Mouse (Mus musculus) MEL (cell line): ENCODE results near the gene Sh2b3.

Source experiments
- CHD2 ChIP-seq: IDR thresholded peaks from 2 replicates; pipeline ENCODE4 v1.6.1; 2011; ENCODE audit warnings: low read length, improper control_type of control experiment
- CTCF ChIP-seq, 3 experiments: IDR thresholded peaks in 2 of 3; conservative IDR thresholded peaks in 1 of 3; 2 replicates each; pipeline ENCODE4 v1.5.1; 2011 to 2012; ENCODE audit warnings: low read length in 3 of 3, low read depth in 2 of 3, mild to moderate bottlenecking in 2 of 3, improper control_type of control experiment in 1 of 3, inconsistent platforms in 1 of 3, mixed read lengths in 1 of 3, moderate library complexity in 1 of 3; ENCODE audit not compliant: control insufficient read depth in 1 of 3, insufficient read depth in 1 of 3, poor library complexity in 1 of 3, severe bottlenecking in 1 of 3
- GATA1 ChIP-seq: IDR thresholded peaks from 2 replicates; pipeline ENCODE4 v1.6.1; 2011; ENCODE audit warnings: low read depth, low read length, improper control_type of control experiment
- HCFC1 ChIP-seq: IDR thresholded peaks from 2 replicates; pipeline ENCODE4 v1.6.1; 2012; ENCODE audit warnings: low read depth, mild to moderate bottlenecking, inconsistent platforms, low read length, improper control_type of control experiment, moderate library complexity
- MYC ChIP-seq: IDR thresholded peaks from 2 replicates; pipeline ENCODE4 v1.6.1; 2011; ENCODE audit warnings: low read depth, mild to moderate bottlenecking, low read length, improper control_type of control experiment, moderate library complexity
- POLR2A ChIP-seq, 2 experiments: IDR thresholded peaks; 2 replicates each; pipeline ENCODE4 v1.6.1; 2011 to 2012; ENCODE audit warnings: low read length in 2 of 2, mild to moderate bottlenecking in 2 of 2, control low read depth in 1 of 2, improper control_type of control experiment in 1 of 2, low read depth in 1 of 2, moderate library complexity in 1 of 2; ENCODE audit not compliant: control insufficient read depth in 1 of 2, insufficient read depth in 1 of 2, poor library complexity in 1 of 2
- POLR2AphosphoS2 ChIP-seq: IDR thresholded peaks from 2 replicates; pipeline ENCODE4 v1.6.1; 2011; ENCODE audit warnings: low read length, improper control_type of control experiment
- POLR2AphosphoS5 ChIP-seq: IDR thresholded peaks from 2 replicates; pipeline ENCODE4 v1.6.1; 2012; ENCODE audit warnings: low read depth, borderline replicate concordance, mild to moderate bottlenecking, inconsistent platforms, low read length, moderate library complexity, mixed read lengths
- RCOR1 ChIP-seq: IDR thresholded peaks from 2 replicates; pipeline ENCODE4 v1.6.1; 2012; ENCODE audit warnings: low read depth, mild to moderate bottlenecking, inconsistent platforms, low read length, improper control_type of control experiment
- ZKSCAN1 ChIP-seq: IDR thresholded peaks from 2 replicates; pipeline ENCODE4 v1.6.1; 2012; ENCODE audit warnings: low read depth, mild to moderate bottlenecking, inconsistent platforms, low read length, improper control_type of control experiment, moderate library complexity

DNA sequence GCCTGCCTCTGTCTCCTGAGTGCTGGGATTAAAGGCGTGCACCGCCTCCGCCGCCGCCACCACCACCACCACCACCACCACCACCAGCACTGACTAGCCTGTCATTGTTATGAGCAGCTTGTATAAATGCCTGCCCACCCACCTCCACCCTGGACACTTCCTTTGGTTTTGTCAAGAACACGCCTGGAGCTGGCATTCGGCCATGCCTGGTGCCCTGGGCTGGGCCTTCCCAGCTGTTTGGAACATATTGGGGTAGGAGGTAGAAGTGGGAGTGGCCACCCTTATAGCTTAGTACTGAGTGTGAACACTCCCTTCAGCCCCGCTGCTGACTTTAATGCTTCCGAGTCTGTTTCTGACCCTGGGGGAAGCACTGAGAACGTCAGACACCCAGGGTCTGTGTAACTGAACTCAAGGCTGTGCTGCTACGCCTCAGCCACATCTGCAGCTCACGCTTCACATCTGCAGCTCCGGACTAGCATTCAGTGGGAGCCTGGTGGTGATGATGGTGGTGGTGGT is 34.1 kb upstream of the Sh2b3 start:
- no peak for TF ChIP-seq POLR2AphosphoS2
- TF ChIP-seq GATA1: no peak
- TF ChIP-seq CHD2: no peak
- no peak for TF ChIP-seq RCOR1
- no peak for TF ChIP-seq HCFC1
- TF ChIP-seq ZKSCAN1: no peak
- TF ChIP-seq CTCF (IDR thresholded peaks at IDR 0.05 in 2 of 3, conservative IDR thresholded peaks at IDR 0.05 in 1 of 3; ENCODE audit: control insufficient read depth in 1 of 3, insufficient read depth in 1 of 3, low read depth in 2 of 3, low read length in 3 of 3, poor library complexity in 1 of 3, severe bottlenecking in 1 of 3): no peak
- TF ChIP-seq POLR2A (IDR thresholded peaks at IDR 0.05; ENCODE audit: control insufficient read depth in 1 of 2, insufficient read depth in 1 of 2, low read depth in 1 of 2, low read length in 2 of 2, poor library complexity in 1 of 2): no peak
- TF ChIP-seq POLR2AphosphoS5: no peak
- no peak for TF ChIP-seq MYC
